Mouse (Mus musculus): ENCODE measurements around the gene Zfp882.

- TF ChIP-seq CTCF (IDR thresholded peaks at IDR 0.05; ENCODE audit: extremely low read depth, insufficient read depth, low read length) (no peak), POLR2A (IDR thresholded peaks at IDR 0.05; ENCODE audit: extremely low read depth, insufficient read depth, low read length) (no peak)
Observed at GRCm38 (mm10) chr8:71907798-71908257, 580 bp upstream of the Zfp882 start.
